27 mouse cellular contexts compared by ENCODE assay signal in genomic region chr1:36591408-36591807, GRCm38 (mm10). TPM values are rescaled to one million over a fixed set of nuclear protein-coding genes. Genes with fewer than 3 reads are reported as not detected.
A peak's percentile ranks its signal among the peaks of the same experiment; 100 is the strongest.
DNase-seq lines count a peak whose midpoint lies in the region; ATAC-seq and TF ChIP-seq lines count a peak whose summit lies in the region.
"Had no signal": no experiment of that assay in that cellular context is flagged by ENCODE, and none has a peak within 500 bp of the region (broad histone marks: within the 10 kb centered on the region; RNA-seq: fewer than 3 reads in every experiment).

No protein-coding gene starts in this region.

- DNase-seq in testis, postnatal 14 days (ENCODE audit: low spot score): no peak
- DNase-seq in thymus, postnatal 25 days: peak; percentile 59
- DNase-seq in adrenal gland, adult (ENCODE audit: inconsistent age in 2 of 2, low spot score in 1 of 2): no peak
- DNase-seq in spleen, postnatal 14 days (ENCODE audit: low spot score in 2 of 2): no peak
- DNase-seq in right cerebral cortex, postnatal 14 days: no peak
- DNase-seq: adrenal gland, adult 2 months; adrenal gland, postnatal 36 days; cerebellum, adult 18-20 months; gastrocnemius, postnatal 36 days; heart, postnatal 14 days; kidney, postnatal 14 days had no signal

- no peaks in the 10 kb centered on the region for H3K36me3 ChIP-seq in testis, adult 2 months (ENCODE audit: control insufficient read depth, insufficient read depth, low read length)
- no peaks in the 10 kb centered on the region for H3K36me3 ChIP-seq in megakaryocyte, embryonic 14.5 days (replicated peaks; ENCODE audit: low read length)
- H3K36me3 ChIP-seq: embryonic facial prominence, embryonic 15.5 days; limb, embryonic 12.5 days; lung, embryonic 15.5 days; midbrain, embryonic 13.5 days; neural tube, embryonic 13.5 days had no signal

- H3K27ac ChIP-seq in testis, adult 2 months (ENCODE audit: control insufficient read depth, insufficient read depth, low read depth, low read length): no peak overlapping the region
- H3K27ac ChIP-seq: forebrain, embryonic 13.5 days; hindbrain, embryonic 14.5 days; limb, embryonic 12.5 days; midbrain, embryonic 13.5 days; neural tube, embryonic 13.5 days had no signal

- ATAC-seq in common myeloid progenitor, adult 5-6 weeks (replicated peaks; ENCODE audit: low read depth, poor library complexity, severe bottlenecking): peak; percentile 61
- ATAC-seq: forebrain, embryonic 13.5 days; intestine, postnatal 0 days; midbrain, embryonic 13.5 days had no signal

- H3K27me3 ChIP-seq in testis, adult 2 months (ENCODE audit: control insufficient read depth, insufficient read depth, low read length): no peaks in the 10 kb centered on the region
- H3K27me3 ChIP-seq in megakaryocyte, embryonic 14.5 days (replicated peaks): peaks cover 78% of the 10 kb centered on the region
- H3K27me3 ChIP-seq: embryonic facial prominence, embryonic 15.5 days; limb, embryonic 12.5 days; lung, embryonic 15.5 days; midbrain, embryonic 13.5 days; neural tube, embryonic 13.5 days had no signal

- H3K4me3 ChIP-seq in testis, adult 2 months (ENCODE audit: control insufficient read depth, low read depth, low read length): peak overlapping the region; percentile 40
- peak overlapping the region; percentile 42 for H3K4me3 ChIP-seq in megakaryocyte, embryonic 14.5 days (replicated peaks)
- H3K4me3 ChIP-seq: embryonic facial prominence, embryonic 15.5 days; forebrain, embryonic 13.5 days; limb, embryonic 12.5 days; lung, embryonic 15.5 days; midbrain, embryonic 13.5 days; neural tube, embryonic 13.5 days had no signal

- TF ChIP-seq CTCF in testis, adult 2 months (IDR thresholded peaks at IDR 0.05; ENCODE audit: control insufficient read depth, insufficient read depth, insufficient replicate concordance, low read depth, low read length): no peak

- TF ChIP-seq POLR2A in testis, adult 2 months (IDR thresholded peaks at IDR 0.05; ENCODE audit: control insufficient read depth, low read depth, low read length): no peak

- H3K4me1 ChIP-seq in testis, adult 2 months (ENCODE audit: control insufficient read depth, insufficient read depth, low read length): no peaks in the 10 kb centered on the region
- H3K4me1 ChIP-seq in megakaryocyte, embryonic 14.5 days: peaks cover 42% of the 10 kb centered on the region

- H3K9me3 ChIP-seq in megakaryocyte, embryonic 14.5 days: no peaks in the 10 kb centered on the region
- H3K9me3 ChIP-seq: embryonic facial prominence, embryonic 15.5 days; forebrain, embryonic 13.5 days; limb, embryonic 12.5 days; lung, embryonic 15.5 days; midbrain, embryonic 13.5 days; neural tube, embryonic 13.5 days had no signal

RNA-seq across cellular contexts. Expression of gene Sema4c, which starts 33.3 kb away (rescaled TPM):
- polyA plus RNA-seq in testis, adult 2 months (2012; rRNA removed): 14.6 and 15.8 TPM in 2 replicates
- 2.4 and 2.6 TPM in 2 replicates for total RNA-seq in common myeloid progenitor, adult 5-6 weeks (2017)
- 1.3 TPM in 1 of 2 replicates, not detected in the other for polyA plus RNA-seq in megakaryocyte, embryonic 14.5 days (2012; ENCODE audit: insufficient read depth, low replicate concordance)

RNA-seq across cellular contexts. Expression of gene Ankrd39, which starts 44.2 kb away (rescaled TPM):
- 13.7 and 17.0 TPM in 2 replicates for polyA plus RNA-seq in testis, adult 2 months (2012; rRNA removed)
- 1.1 and 9.0 TPM in 2 replicates for total RNA-seq in common myeloid progenitor, adult 5-6 weeks (2017)
- 7.9 and 10.2 TPM in 2 replicates for polyA plus RNA-seq in megakaryocyte, embryonic 14.5 days (2012; ENCODE audit: insufficient read depth, low replicate concordance)

RNA-seq across cellular contexts. Expression of gene Gm42417, which starts 52.2 kb away (rescaled TPM):
- 0.05 and 0.08 TPM in 2 replicates for polyA plus RNA-seq in testis, adult 2 months (2012; rRNA removed)
- not detected in 2 replicates for total RNA-seq in common myeloid progenitor, adult 5-6 weeks (2017)
- polyA plus RNA-seq in megakaryocyte, embryonic 14.5 days (2012; ENCODE audit: insufficient read depth, low replicate concordance): not detected in 2 replicates
- total RNA-seq: adrenal gland, adult 2 months; layer of hippocampus, adult 18-20 months; left cerebral cortex, postnatal 14 days; liver, adult 2 months had no signal
- polyA plus RNA-seq: adrenal gland, adult 2 months; heart, embryonic 14.5 days; liver, adult 2 months; liver, embryonic 16.5 days; lung, embryonic 15.5 days; midbrain, embryonic 13.5 days had no signal

RNA-seq across cellular contexts. Expression of gene Ankrd23, which starts 54.7 kb away (rescaled TPM):
- 11.0 and 11.5 TPM in 2 replicates for polyA plus RNA-seq in testis, adult 2 months (2012; rRNA removed)
- 4.9 and 9.1 TPM in 2 replicates for total RNA-seq in common myeloid progenitor, adult 5-6 weeks (2017)
- polyA plus RNA-seq in megakaryocyte, embryonic 14.5 days (2012; ENCODE audit: insufficient read depth, low replicate concordance): 2.7 and 5.6 TPM in 2 replicates
